Mouse (Mus musculus): ENCODE results near the gene Rab30.

GRCm38 (mm10) chr7:92777108-92777973 lies 35.9 kb downstream of the Rab30 start:
- TF ChIP-seq CTCF (IDR thresholded peaks at IDR 0.05; ENCODE audit: control insufficient read depth, insufficient read depth, insufficient read length) (no peak), MAX (IDR thresholded peaks at IDR 0.05) (no peak), MYOG (IDR thresholded peaks at IDR 0.05; ENCODE audit: control insufficient read depth, extremely low read depth, insufficient read length) (no peak), MYOD1 (IDR thresholded peaks at IDR 0.05; ENCODE audit: control insufficient read depth, insufficient read length, low read depth) (no peak), USF1 (IDR thresholded peaks at IDR 0.05; ENCODE audit: low read depth) (no peak), CEBPB (IDR thresholded peaks at IDR 0.05; ENCODE audit: low read depth) (no peak), FOSL1 (IDR thresholded peaks at IDR 0.05; ENCODE audit: insufficient read depth, low read length, poor library complexity, severe bottlenecking) (no peak)

All from C2C12 (cell line).